Mouse (Mus musculus) layer of hippocampus, adult 2 months (tissue): ENCODE data around the gene Prrc2a. TPM values are rescaled to one million over a fixed set of nuclear protein-coding genes. Genes with fewer than 3 reads are reported as not detected.

ENCODE experiments used
- DNase-seq, 2 experiments: peaks; one replicate each; pipeline ENCODE4 v3.0.0; 2022; ENCODE audit warnings: low spot score in 2 of 2
- H3K27ac ChIP-seq: fragments of 200-600 bp; 2 replicates; pipeline ENCODE4 v1.8.1; 2022
- H3K4me3 ChIP-seq: fragments of 200-600 bp; 2 replicates; pipeline ENCODE4 v1.8.1; 2022; ENCODE audit warnings: mild to moderate bottlenecking
- CTCF ChIP-seq: fragments of 200-600 bp; conservative IDR thresholded peaks from 2 replicates; pipeline ENCODE4 v1.8.1; 2022; ENCODE audit warnings: antibody characterized with exemption, mild to moderate bottlenecking, moderate library complexity
- long read RNA-seq, 2 experiments: library from polyadenylated mRNA; stranded (forward); transcript quantifications; one replicate each; pipeline ENCODE4 v2.0.0; 2021; ENCODE audit warnings: borderline mapping rate in 2 of 2
- total RNA-seq, 2 experiments: library from RNA; stranded (reverse); gene quantifications; 2 replicates each; pipeline ENCODE4 v1.2.3; 2021

Gene Prrc2a
- 100 to 1,000 TPM; 339 to 370 TPM for total RNA-seq
- long read RNA-seq, experiment 1, full-length matches to known transcripts = 1 of 9 reads
- long read RNA-seq, experiment 1, partial matches to known transcripts = 5 of 9 reads
- long read RNA-seq, experiment 1, other reads (novel, unspliced or antisense) = 3 of 9 reads
- long read RNA-seq, experiment 2, full-length matches to known transcripts = 1 of 17 reads
- long read RNA-seq, experiment 2, partial matches to known transcripts = 12 of 17 reads
- long read RNA-seq, experiment 2, other reads (novel, unspliced or antisense) = 4 of 17 reads

DNA sequence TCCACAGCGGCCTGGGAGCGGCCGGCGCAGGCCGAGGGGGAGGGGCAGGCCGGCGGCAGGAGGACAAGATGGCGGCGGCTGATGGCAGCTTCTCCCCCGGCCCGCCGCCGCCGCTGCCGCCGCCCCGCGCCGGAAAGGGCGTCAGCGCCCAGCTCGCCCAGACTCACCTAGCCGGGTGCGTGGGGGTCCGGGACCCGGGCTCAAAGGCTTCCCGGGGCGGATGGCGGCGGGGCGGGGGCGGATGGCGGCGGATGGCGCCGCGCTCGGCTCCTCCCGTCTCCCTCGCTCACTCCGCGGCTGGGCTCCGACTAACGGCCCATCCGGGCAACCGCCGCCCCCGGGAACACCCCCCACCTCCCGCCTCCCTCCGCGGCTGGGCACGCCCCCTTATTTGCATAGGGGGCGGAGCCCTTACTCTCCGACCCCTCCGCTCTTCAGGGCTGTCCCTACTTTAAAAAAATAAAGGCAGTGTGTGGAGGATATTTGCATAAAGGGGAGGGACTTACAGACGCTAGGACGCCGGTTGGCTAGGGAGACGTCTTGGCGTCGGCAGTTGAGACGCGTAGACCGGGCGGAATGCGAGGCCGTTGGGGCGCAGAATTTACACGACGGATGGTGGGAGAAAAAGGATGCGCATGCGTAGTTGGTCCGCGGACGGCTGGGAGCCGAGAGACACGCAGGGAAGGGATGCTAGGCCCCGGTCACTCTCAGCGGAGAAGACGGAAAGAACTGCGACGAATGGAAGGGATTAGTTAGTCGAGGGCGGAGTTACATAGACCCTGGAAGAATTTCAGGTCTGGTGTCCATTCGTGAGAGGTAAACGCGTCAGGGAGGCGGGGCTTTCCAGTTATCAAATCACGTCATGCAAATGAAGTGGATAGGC, at the start of gene Prrc2a:
Gene Prrc2a (minus strand): TSS at position 330 of the 883 bp plus-strand sequence.
- Histone ChIP-seq H3K4me3 (peak within 1 kb of the TSS; percentile 89), H3K27ac (peak within 1 kb of the TSS; percentile 99)
- no peak; the same call in 1 of the 2 replicates for TF ChIP-seq CTCF
- DNase-seq = peak; percentile 98 to 99

DNA sequence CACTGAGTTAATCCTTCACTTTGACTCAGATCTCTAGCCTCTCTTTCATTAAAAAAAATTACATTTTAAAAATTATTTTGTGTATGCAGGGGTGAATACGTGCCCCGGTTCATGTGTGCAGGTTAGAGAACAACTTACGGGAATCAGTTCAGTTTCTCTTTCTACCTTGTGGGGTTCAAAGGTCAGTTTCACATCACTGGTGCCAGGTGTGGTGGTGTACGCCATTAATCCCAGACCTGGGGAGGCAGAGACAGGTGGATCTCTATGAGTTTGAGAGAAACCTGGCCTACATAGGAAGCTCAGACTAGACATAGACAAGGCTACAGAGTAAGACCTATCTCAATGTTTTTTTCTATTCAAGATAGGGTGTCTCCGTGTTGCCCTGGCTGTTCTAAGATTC, 48.4 kb upstream of the Prrc2a start:
- DNase-seq = no peak
- no peak overlapping the region for H3K27ac ChIP-seq
- TF ChIP-seq CTCF = no peak
- no peak overlapping the region for H3K4me3 ChIP-seq

DNA sequence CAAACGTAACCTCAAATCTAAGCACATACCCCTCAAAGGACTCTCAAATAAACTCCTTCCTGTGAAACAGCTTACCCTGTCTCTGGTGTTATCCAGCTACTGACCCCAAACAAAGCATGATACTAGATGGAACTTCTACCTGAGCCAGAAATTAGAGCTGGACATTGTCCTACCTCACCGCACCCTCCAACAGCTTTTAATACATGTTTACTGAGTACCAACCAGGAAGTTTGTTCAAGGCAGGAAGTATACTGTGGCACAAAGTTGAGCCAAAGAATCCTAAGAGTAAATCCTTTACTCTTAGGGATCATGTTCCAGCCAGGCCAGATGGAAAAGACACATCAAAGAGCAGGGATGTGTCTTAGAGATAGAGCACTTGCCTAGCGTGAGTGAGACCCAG, 45.9 kb upstream of the Prrc2a start:
- no peak overlapping the region for H3K27ac ChIP-seq
- no peak for DNase-seq
- no peak overlapping the region for H3K4me3 ChIP-seq
- no peak for TF ChIP-seq CTCF

DNA sequence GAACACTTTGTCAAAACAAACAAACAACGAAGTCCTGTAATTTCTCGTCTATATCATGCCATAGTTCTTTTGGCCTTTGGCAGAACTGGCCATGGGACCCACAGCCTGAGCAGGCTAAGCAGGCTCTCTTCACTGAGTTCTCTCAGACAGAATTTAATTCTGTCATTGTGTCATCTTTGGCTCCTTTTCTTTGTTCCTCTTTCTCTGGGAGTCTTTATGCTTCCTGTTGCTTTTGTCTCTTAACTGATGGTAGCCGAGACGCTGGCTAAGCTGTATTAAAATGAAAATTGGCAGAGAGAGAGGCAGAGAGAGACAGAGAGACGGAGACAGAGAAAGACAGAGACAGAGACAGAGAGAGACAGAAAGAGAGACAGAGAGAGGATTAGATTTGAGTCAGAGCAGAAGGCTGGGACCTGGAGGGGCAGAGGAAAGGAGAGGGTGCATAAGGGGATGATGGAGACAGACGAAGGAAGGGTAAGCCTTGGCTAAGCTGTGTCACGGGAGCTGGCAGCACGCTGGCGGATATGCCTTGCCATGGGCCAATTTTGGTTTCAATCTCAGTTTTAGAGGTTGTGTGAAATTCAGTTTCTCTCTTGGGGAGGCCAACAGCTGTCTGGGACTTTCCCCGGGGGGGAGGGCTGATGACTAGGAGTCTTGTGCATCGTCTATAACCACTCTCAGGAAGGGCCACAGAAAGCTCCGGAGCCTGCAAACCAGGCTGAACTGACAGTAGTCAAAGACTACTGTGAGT, 45.3 kb upstream of the Prrc2a start:
- no peak for DNase-seq
- no peak for TF ChIP-seq CTCF
- H3K27ac ChIP-seq = no peak overlapping the region
- H3K4me3 ChIP-seq = no peak overlapping the region

DNA sequence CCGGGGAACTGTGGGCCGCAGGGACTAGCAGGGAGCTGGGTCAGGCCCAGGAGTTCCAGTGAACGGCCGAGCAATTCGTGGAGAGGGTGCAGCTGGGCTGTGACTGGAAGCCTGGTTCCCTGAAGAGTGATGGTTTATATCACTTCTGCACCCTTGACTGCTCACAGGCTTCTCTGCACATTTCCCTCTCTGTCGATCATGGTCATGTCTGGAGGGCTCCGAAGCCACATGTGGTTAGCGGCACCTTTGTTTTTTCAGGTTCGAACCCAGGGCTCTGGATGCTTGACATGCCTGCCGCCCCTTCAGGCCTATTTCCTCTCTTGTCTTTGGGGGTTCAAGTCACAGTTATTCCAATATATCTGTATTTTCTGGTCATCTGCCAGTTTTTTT, 40.7 kb upstream of the Prrc2a start:
- DNase-seq = no peak
- no peak for TF ChIP-seq CTCF

DNA sequence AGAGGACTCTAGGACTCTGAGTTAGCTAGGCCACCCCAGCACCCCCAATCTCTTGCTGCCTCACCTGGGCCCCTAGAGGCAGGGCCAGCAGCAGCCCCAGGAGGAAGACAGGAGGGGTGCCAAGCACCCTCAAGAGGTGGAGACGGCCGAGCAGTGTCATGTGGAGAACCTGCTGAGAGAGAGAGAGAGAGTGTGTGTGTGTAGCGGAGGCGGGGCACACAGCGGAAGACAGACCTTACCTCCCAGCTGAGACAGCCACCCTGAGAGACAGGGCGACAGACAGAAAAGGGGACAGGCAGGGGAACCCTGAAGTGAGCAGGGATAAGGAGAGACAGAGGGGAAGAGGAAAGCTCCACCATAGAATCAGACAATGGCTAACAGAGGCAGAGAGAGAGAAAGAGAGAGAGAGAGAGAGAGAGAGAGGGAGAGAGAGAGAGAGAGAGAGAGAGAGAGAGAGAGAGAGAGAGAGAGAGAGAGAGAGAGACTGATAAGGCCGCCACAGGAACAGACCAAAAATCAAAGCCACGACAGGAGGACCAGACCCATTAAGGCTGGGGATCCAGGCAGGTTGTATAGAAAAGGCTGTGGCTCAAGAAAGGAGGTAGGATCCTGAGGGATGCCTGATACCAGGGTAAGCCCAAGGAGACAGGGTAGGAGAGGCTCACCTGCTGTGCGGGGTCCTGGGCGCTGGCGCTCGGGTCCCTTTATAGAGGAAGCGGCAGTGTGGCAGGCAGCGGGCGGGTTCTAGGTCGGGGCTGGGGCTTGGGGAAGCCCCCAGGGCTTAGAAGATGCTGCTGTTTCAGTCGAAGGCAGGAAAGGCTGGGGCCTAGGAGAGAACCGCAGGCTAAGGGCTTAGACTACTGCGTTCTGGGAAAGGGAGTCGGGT, 40.0 kb upstream of the Prrc2a start, which contains the start of gene Lta:
Gene Lta (minus strand): TSS at position 858 of the 886 bp plus-strand sequence.
- Histone ChIP-seq H3K27ac (no peak within 1 kb of the TSS), H3K4me3 (no peak within 1 kb of the TSS)
- no peak for TF ChIP-seq CTCF
- no peak for DNase-seq

More for the DNA sequence above, 40.7 kb upstream of the Prrc2a start:
- Histone ChIP-seq H3K4me3 (no peak overlapping the region), H3K27ac (no peak overlapping the region)

DNA sequence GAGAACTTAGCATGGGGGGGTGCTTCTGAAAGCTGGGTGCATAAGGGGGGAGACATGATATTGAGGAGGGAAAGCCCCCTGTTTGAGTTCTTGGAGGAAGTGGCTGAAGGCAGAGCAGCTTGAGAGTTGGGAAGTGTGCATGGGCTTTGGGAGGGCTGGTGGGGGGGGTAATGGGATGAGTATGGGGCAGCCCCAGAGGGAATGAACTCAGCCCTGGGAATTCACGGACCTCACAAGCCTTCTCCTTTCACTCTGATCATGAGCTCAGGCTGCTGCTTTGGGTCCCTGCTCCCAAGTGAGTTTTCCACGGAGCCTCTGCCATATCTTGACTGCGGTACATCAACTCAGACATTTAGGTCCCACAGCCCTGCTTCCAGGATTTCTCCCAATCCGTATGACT, 37.7 kb upstream of the Prrc2a start:
- DNase-seq = no peak
- no peak overlapping the region for H3K4me3 ChIP-seq
- H3K27ac ChIP-seq = no peak overlapping the region
- no peak for TF ChIP-seq CTCF

DNA sequence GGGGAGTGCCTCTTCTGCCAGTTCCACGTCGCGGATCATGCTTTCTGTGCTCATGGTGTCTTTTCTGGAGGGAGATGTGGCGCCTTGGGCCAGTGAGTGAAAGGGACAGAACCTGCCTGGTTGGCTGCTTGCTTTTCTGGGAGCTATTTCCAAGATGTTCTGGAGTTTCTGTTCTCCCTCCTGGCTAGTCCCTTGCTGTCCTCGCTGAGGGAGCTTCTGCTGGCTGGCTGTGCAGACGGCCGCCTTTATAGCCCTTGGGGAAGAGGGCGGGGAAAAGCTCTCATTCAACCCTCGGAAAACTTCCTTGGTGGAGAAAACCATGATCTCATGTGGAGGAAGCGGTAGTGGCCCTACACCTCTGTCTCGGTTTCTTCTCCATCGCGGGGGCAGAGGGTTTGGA, 37.1 kb upstream of the Prrc2a start, which contains the start of gene Tnf:
Gene Tnf (minus strand): TSS at position 221 of the 400 bp plus-strand sequence.
- Histone ChIP-seq H3K27ac (no peak within 1 kb of the TSS), H3K4me3 (no peak within 1 kb of the TSS)
- DNase-seq = no peak
- TF ChIP-seq CTCF = no peak

DNA sequence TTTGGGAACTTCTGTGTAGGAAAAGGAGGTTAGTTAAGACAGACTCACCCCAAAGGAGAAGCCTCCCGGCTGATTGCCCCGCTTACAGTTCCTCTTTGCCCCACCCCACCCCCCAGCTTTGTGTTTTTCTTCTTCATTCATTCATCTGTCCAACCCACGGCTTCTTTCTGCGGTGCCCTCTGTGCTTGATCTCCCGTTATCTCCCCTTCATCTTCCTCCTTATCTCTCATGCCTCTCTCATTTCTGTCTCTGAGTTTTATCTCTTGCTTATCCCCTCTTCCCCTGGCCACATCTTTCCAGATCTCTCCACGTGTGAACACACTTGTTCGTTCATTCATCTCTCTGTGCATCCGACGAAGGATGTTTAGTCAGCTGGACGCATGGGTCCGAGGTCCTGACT, 36.4 kb upstream of the Prrc2a start:
- DNase-seq = no peak
- no peak for TF ChIP-seq CTCF
- Histone ChIP-seq H3K27ac (no peak overlapping the region), H3K4me3 (no peak overlapping the region)

DNA sequence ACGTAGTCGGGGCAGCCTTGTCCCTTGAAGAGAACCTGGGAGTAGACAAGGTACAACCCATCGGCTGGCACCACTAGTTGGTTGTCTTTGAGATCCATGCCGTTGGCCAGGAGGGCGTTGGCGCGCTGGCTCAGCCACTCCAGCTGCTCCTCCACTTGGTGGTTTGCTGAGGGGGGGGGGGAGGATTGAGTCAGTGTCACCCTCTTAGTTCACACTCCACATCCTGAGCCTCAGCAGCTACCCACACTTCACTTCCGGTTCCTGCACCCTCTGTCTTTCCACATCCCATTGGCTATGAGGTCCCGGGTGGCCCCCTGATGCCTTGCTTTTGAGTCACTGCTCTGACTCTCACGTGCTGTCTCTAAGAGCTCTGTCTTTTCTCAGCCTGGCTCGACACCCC, 35.7 kb upstream of the Prrc2a start:
- H3K4me3 ChIP-seq = no peak overlapping the region
- no peak for TF ChIP-seq CTCF
- H3K27ac ChIP-seq = no peak overlapping the region
- DNase-seq = no peak

DNA sequence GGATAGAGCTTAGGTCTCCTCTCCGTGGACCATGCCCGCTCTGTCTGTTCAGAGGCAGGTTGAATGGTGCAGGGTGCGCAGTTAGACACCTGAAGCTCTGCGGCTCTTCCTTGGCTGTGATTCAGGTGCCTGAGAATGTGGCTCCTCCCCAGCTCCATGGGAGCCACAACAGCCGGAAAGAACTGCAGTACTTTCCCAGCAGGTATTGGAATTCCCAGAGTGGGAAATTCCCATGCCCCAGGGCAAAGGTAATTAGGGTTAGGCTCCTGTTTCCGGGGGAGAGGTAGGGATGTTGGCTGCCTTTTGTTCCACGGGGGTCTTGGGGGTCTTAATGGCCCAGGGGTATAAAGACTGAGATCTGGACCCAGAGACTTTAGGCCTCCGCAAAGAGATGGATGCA, 34.2 kb upstream of the Prrc2a start:
- no peak for TF ChIP-seq CTCF
- no peak overlapping the region for H3K27ac ChIP-seq
- no peak overlapping the region for H3K4me3 ChIP-seq
- DNase-seq = no peak

DNA sequence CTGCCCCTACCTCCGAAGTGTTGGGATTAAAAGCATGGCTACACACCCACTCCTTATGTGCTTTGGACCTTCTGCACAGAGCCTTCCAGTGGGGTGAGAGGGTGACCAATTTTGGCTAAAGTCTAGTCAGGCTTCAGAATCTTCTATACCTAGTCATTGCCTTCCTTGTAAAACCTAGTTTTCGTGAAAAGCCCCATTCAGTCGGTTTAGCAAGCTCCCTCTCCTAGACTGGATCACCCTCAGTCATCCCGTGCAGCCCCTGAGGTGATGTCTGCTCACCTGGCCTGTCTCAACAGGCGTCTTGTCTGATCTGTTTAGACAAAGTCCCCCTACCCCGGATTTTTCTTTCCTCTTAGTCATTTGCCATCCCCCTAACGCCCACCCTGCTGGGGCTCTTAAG, 33.3 kb upstream of the Prrc2a start:
- Histone ChIP-seq H3K4me3 (no peak overlapping the region), H3K27ac (no peak overlapping the region)
- DNase-seq = no peak
- TF ChIP-seq CTCF = no peak
